Mouse (Mus musculus) liver, postnatal 0 days (tissue): Measurements from ENCODE around the gene Morn4. TPM values are rescaled to one million over a fixed set of nuclear protein-coding genes. Genes with fewer than 3 reads are reported as not detected.

ENCODE experiments used
- ATAC-seq: fragments of 200-750 bp; cut with Nextera tagmentation; 2 replicates; pipeline ENCODE4 v1.8.0; 2017; ENCODE audit warnings: mild to moderate bottlenecking, moderate library complexity
- DNase-seq: peaks from one replicate; pipeline ENCODE4 v3.0.0-alpha.2; 2016
- H3K27ac ChIP-seq: fragments of 300-500 bp; sonication (generic); 2 replicates; pipeline ENCODE4 v1.5.1; 2014; ENCODE audit warnings: antibody characterized with exemption, moderate library complexity, mild to moderate bottlenecking, low read depth
- H3K27me3 ChIP-seq: fragments of 300-500 bp; sonication (generic); 2 replicates; pipeline ENCODE4 v1.6.1; 2014; ENCODE audit warnings: low read length, control low read depth, mixed read lengths; ENCODE audit not compliant: insufficient read depth
- H3K36me3 ChIP-seq: fragments of 300-500 bp; sonication (generic); replicated peaks from 2 replicates; pipeline ENCODE4 v1.6.1; 2014; ENCODE audit warnings: mild to moderate bottlenecking, control low read depth, low read length, moderate library complexity, mixed read lengths; ENCODE audit not compliant: insufficient read depth
- H3K4me1 ChIP-seq: fragments of 300-500 bp; sonication (generic); 2 replicates; pipeline ENCODE4 v1.6.1; 2014; ENCODE audit warnings: antibody characterized with exemption, mild to moderate bottlenecking, control low read depth; ENCODE audit not compliant: insufficient read depth
- H3K4me2 ChIP-seq: fragments of 300-500 bp; sonication (generic); 2 replicates; pipeline ENCODE4 v1.6.1; 2014; ENCODE audit warnings: low read depth, mild to moderate bottlenecking, low read length, moderate library complexity, mixed read lengths
- H3K4me3 ChIP-seq: fragments of 300-500 bp; sonication (generic); 2 replicates; pipeline ENCODE4 v1.5.1; 2014; ENCODE audit warnings: low read depth, low read length
- H3K9ac ChIP-seq: fragments of 300-500 bp; sonication (generic); replicated peaks from 2 replicates; pipeline ENCODE4 v1.6.1; 2014; ENCODE audit warnings: mild to moderate bottlenecking, moderate library complexity
- H3K9me3 ChIP-seq: fragments of 300-500 bp; sonication (generic); 2 replicates; pipeline ENCODE4 v1.6.1; 2016; ENCODE audit warnings: mild to moderate bottlenecking, control low read depth, low read length, mixed read lengths
- CTCF ChIP-seq: sonication (generic); IDR thresholded peaks from 2 replicates; pipeline ENCODE4 v1.5.1; 2016; ENCODE audit warnings: antibody characterized with exemption, low read depth
- EP300 ChIP-seq: IDR thresholded peaks from 2 replicates; pipeline ENCODE4 v1.6.1; 2016; ENCODE audit warnings: antibody characterized with exemption, low read depth, mild to moderate bottlenecking
- WGBS: fragments of 180-500 bp; shearing (Covaris S2); extraction: QIAGEN DNeasy Blood & Tissue Kit; methylation state at CpG from one replicate; pipeline ENCODE4 v1.1.7; 2014; ENCODE audit not compliant: insufficient replicate concordance; 5-methylcytosine and 5-hydroxymethylcytosine counted together
- polyA plus RNA-seq: library from polyadenylated mRNA; unstranded; fragments of >200 nt; fragmentation: Nextera tagmentation; extraction: Ambion mirVana; gene quantifications from 2 replicates; pipeline ENCODE4 v1.2.1, GENCODE M21; 2015

Gene Morn4
- polyA plus RNA-seq, 1 experiment from 2014 or later: 0.54 TPM

DNA sequence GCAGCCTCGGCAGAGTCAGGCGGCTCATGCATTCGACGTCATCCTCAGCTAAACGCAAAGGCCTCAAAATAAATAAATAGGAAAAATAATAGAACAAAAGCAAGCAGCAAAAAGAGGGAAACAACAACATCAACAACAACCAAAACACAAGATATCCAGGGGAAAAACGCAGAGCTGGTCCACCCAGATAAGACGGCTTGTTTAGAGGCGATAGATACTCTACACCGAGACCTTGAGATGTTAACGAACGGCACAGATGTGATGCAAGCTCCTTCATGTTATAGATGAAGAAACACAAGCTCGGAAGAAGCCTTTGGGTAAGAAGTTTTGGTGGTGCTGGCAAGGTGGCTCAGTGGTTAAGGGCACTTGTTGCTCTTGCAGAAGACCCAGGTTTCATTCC, 7.2 kb downstream of the Morn4 start:
- Histone ChIP-seq H3K27ac (no peak overlapping the region), H3K9ac (no peak overlapping the region), H3K4me2 (no peak overlapping the region), H3K36me3 (no peaks in the 10 kb centered on the region), H3K9me3 (no peaks in the 10 kb centered on the region), H3K27me3 (no peaks in the 10 kb centered on the region), H3K4me1 (no peaks in the 10 kb centered on the region), H3K4me3 (no peak overlapping the region)
- ATAC-seq (no peak), DNase-seq (no peak)
- no peak for TF ChIP-seq EP300
- WGBS: 83% methylated on average over 12 of the region's 12 CpGs

DNA sequence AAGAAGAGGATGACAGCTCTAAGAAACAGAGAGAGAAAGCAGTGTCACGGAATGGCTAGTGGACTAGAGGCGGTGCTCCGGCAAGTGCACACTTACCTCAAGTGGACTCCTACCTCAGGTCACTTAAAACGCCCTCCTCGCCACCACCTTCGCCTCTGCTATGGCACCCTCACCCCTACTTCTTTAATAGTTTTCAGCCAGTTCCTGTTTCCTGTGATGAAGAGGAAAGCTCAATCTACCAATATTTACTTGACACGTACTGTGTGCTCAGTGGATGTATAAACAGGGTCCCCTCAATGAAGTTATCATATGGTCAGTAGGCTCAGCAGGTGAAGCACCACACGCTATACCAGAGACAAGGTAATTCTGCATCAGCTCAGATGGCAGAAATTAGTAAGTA, 7.6 kb downstream of the Morn4 start:
- no peak overlapping the region for H3K27ac ChIP-seq
- 85% methylated on average over 8 of the region's 8 CpGs for WGBS
- H3K4me3 ChIP-seq: no peak overlapping the region
- H3K27me3 ChIP-seq: no peaks in the 10 kb centered on the region
- no peaks in the 10 kb centered on the region for H3K9me3 ChIP-seq
- H3K36me3 ChIP-seq: no peaks in the 10 kb centered on the region
- no peak for TF ChIP-seq EP300
- H3K4me1 ChIP-seq: no peaks in the 10 kb centered on the region
- no peak for DNase-seq
- no peak overlapping the region for H3K9ac ChIP-seq
- H3K4me2 ChIP-seq: no peak overlapping the region
- no peak for ATAC-seq

DNA sequence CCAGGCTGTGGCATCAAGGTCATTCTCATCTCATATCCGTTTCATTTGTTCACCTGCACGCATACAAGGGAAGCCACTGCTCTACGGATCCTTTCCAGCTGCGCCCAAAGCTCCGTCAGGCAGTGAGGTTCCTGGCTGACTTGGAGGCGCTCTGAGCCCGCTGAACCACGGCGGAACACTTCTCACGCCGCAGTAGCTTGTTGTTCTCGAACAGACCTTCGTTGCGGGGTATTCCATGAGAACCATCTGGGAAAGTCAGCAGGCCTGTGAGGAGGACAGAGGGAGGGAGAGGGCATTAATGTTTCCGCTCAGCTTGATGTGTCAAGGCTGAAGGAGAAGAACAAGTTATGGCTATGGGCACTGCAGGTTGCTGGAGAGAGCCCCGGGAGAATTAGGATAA, 10.2 kb downstream of the Morn4 start:
- Histone ChIP-seq H3K27ac (no peak overlapping the region), H3K4me3 (no peak overlapping the region), H3K36me3 (no peaks in the 10 kb centered on the region), H3K4me1 (peaks cover 7% of the 10 kb centered on the region), H3K27me3 (no peaks in the 10 kb centered on the region), H3K9me3 (no peaks in the 10 kb centered on the region), H3K4me2 (no peak overlapping the region), H3K9ac (no peak overlapping the region)
- ATAC-seq (no peak), DNase-seq (no peak)
- TF ChIP-seq CTCF (no peak), EP300 (no peak)
- 90% methylated on average over 16 of the region's 16 CpGs for WGBS

DNA sequence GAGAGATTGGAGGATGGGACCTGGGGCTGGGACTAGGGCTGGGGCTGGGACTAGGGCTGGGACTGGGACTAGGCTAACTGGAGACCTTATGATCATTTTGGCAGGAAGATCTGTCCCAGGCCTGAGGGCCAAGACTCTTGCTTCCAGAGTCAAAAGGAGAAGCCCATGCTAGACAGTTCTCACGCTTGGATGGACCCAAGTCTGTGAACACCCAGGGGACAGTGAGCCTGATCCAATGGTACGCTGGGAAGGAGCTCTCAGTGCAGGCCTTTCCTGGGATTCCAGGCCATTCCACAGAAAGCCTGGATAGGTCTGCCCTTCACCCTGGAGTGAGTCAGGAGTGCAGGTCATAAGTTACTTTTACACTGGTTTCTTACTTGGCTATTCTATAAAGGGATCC, 11.1 kb downstream of the Morn4 start:
- WGBS: 69% methylated on average over 2 of the region's 2 CpGs
- Histone ChIP-seq H3K36me3 (peaks cover 3% of the 10 kb centered on the region), H3K4me2 (no peak overlapping the region)

DNA sequence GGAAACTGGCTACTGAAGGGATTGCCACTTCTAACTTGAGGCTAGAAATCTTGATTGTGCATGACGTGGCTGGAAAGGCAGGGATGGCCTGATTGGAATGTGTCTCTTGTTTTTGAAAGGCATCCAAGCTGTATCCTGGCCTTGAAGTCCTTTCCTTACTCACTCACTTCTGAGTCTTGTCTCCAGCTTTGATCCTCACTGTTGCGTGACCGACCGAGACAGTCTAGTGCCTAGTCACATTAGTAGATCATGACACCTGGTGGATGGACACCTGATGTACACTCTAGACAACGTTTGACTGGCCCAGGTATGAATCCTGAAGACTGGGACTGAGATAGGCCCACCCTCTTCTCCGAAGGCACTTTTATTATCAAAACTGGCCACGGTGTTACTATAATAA, 13.4 kb downstream of the Morn4 start:
- peak overlapping the region; percentile 91 for H3K27ac ChIP-seq
- H3K36me3 ChIP-seq: peaks cover 8% of the 10 kb centered on the region
- 62% methylated on average over 7 of the region's 7 CpGs for WGBS
- no peaks in the 10 kb centered on the region for H3K9me3 ChIP-seq
- peak overlapping the region; percentile 2; the same call in 1 of the 2 replicates for H3K4me2 ChIP-seq
- no peaks in the 10 kb centered on the region for H3K27me3 ChIP-seq
- TF ChIP-seq CTCF (peak; percentile 58), EP300 (no peak)
- peaks cover 12% of the 10 kb centered on the region for H3K4me1 ChIP-seq
- peak overlapping the region; percentile 33; the same call in 1 of the 2 replicates for H3K9ac ChIP-seq
- ATAC-seq (peak; percentile 31; the same call in 1 of the 2 replicates), DNase-seq (no peak)
- no peak overlapping the region for H3K4me3 ChIP-seq

More for the DNA sequence above, 11.1 kb downstream of the Morn4 start:
- Histone ChIP-seq H3K27me3 (no peaks in the 10 kb centered on the region), H3K9ac (no peak overlapping the region), H3K4me1 (peaks cover 8% of the 10 kb centered on the region), H3K4me3 (no peak overlapping the region), H3K27ac (no peak overlapping the region), H3K9me3 (no peaks in the 10 kb centered on the region)
- TF ChIP-seq CTCF (no peak), EP300 (no peak)
- DNase-seq (no peak), ATAC-seq (no peak)

DNA sequence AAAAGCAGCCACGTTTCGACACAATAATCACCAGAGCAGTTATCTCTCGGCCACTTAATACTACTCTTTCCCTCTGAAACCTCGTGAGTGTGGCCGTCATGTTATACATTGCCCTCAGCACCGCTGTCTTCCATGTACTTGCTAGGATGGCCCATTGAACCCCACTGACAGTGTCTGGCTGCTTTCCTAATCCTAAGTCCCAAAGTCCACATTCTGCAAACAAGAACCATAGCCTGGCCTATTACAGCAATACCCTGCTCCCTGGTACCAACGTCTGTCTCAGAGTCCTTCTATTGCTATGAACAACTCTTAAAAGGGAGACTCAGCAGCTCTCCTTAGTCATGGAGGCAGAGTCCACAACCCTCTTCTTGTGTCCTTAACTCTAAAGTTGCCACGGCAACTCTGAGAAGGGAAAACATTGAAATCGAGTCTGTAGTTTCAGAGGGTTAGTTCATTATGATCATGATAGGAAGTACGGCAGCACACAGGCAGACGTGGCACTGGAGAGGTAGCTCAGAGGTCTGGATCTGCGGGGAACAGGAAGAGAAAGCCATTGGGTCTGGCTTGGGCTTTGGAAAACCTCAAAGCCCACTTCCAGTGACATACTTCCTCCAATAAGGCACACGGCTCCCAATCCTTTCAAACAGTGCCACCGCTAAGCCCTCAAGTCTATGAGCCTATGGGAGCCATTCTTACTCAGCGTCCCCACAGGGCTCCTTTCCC, 14.1 kb downstream of the Morn4 start:
- peaks cover 8% of the 10 kb centered on the region for H3K36me3 ChIP-seq
- TF ChIP-seq EP300 (peak; percentile 66; the same call in 1 of the 2 replicates), CTCF (no peak)
- H3K4me3 ChIP-seq: no peak overlapping the region
- peak; percentile 94 for ATAC-seq
- H3K27ac ChIP-seq: peak overlapping the region; percentile 91
- H3K9me3 ChIP-seq: no peaks in the 10 kb centered on the region
- WGBS: 54% methylated on average over 15 of the region's 15 CpGs
- H3K27me3 ChIP-seq: no peaks in the 10 kb centered on the region
- peaks cover 12% of the 10 kb centered on the region for H3K4me1 ChIP-seq
- DNase-seq: peak; percentile 49
- H3K4me2 ChIP-seq: peak overlapping the region; percentile 2; the same call in 1 of the 2 replicates
- peak overlapping the region; percentile 33; the same call in 1 of the 2 replicates for H3K9ac ChIP-seq
